Mouse (Mus musculus) MN1 (cell line): ENCODE results near the gene Ltf.

Experiments used
- DNase-seq: peaks from one replicate; pipeline ENCODE4 v3.0.0-alpha.2; 2016; ENCODE audit warnings: low spot score

Ltf gene

GRCm38 (mm10) chr9:111087960-111088359, 68.9 kb downstream of the Ltf start:
- DNase-seq, result no peak

- peak; percentile 35 for DNase-seq
Measured at GRCm38 (mm10) chr9:111088886-111089285, 69.8 kb downstream of the Ltf start.
